Mouse (Mus musculus): ENCODE data around the gene Pkd1l3. TPM values are rescaled to one million over a fixed set of nuclear protein-coding genes. Genes with fewer than 3 reads are reported as not detected.

Gene Pkd1l3
- total and polyA plus RNA-seq, 3 experiments, result 2.6 to 7.4 TPM; not detected in 1

- H3K9ac ChIP-seq (ENCODE audit: control insufficient read depth, low read depth, low read length, poor library complexity, severe bottlenecking), result no peak overlapping the region
- no peak overlapping the region for H3K27ac ChIP-seq (ENCODE audit: control insufficient read depth, low read depth, low read length)
- TF ChIP-seq MYB (IDR thresholded peaks at IDR 0.05; ENCODE audit: low read depth, low read length) (no peak), ZMIZ1 (IDR thresholded peaks at IDR 0.05; ENCODE audit: low read depth, low read length) (no peak), MAX (IDR thresholded peaks at IDR 0.05; ENCODE audit: low read length) (no peak), RAD21 (IDR thresholded peaks at IDR 0.05; ENCODE audit: low read depth, low read length) (no peak)
Observed at GRCm38 (mm10) chr8:109682120-109682519, 67.8 kb downstream of the Pkd1l3 start.

GRCm38 (mm10) chr8:109687248-109687647 lies 72.9 kb downstream of the Pkd1l3 start:
- no peak overlapping the region for H3K9ac ChIP-seq (ENCODE audit: control insufficient read depth, low read depth, low read length, poor library complexity, severe bottlenecking)
- DNase-seq (ENCODE audit: low read depth, low spot score), result no peak

More at GRCm38 (mm10) chr8:109682120-109682519, 67.8 kb downstream of the Pkd1l3 start:
- no peak for DNase-seq (ENCODE audit: low read depth, low spot score)
- peaks cover 30% of the 10 kb centered on the region for H3K79me2 ChIP-seq (ENCODE audit: control insufficient read depth, insufficient read depth, low read length, poor library complexity)
- no peaks in the 10 kb centered on the region for H3K27me3 ChIP-seq (ENCODE audit: control insufficient read depth in 1 of 2, insufficient read depth in 2 of 2, low read length in 2 of 2)
- H3K4me3 ChIP-seq (ENCODE audit: control insufficient read depth in 1 of 2, insufficient read depth in 1 of 2, low read depth in 2 of 2, low read length in 2 of 2), result no peak overlapping the region
- H3K4me1 ChIP-seq (ENCODE audit: control insufficient read depth in 1 of 2, insufficient read depth in 2 of 2, low read length in 2 of 2), result no peaks in the 10 kb centered on the region
- H3K9me3 ChIP-seq (replicated peaks; ENCODE audit: insufficient read depth, low read length), result no peaks in the 10 kb centered on the region
- peaks cover 0 to 25% of the 10 kb centered on the region in 2 experiments; a peak in 2 of 4 replicates for H3K36me3 ChIP-seq (ENCODE audit: control insufficient read depth in 1 of 2, insufficient read depth in 2 of 2, low read length in 2 of 2)

GRCm38 (mm10) chr8:109691769-109692168 lies 77.5 kb downstream of the Pkd1l3 start:
- Histone ChIP-seq H3K27ac (ENCODE audit: control insufficient read depth, low read depth, low read length) (no peak overlapping the region), H3K4me3 (ENCODE audit: control insufficient read depth in 1 of 2, insufficient read depth in 1 of 2, low read depth in 2 of 2, low read length in 2 of 2) (peak overlapping the region; percentile 50 to 81), H3K79me2 (ENCODE audit: control insufficient read depth, insufficient read depth, low read length, poor library complexity) (peaks cover 49% of the 10 kb centered on the region), H3K27me3 (ENCODE audit: control insufficient read depth in 1 of 2, insufficient read depth in 2 of 2, low read length in 2 of 2) (no peaks in the 10 kb centered on the region), H3K4me1 (ENCODE audit: control insufficient read depth in 1 of 2, insufficient read depth in 2 of 2, low read length in 2 of 2) (peaks cover 5 to 14% of the 10 kb centered on the region in 2 experiments), H3K9ac (ENCODE audit: control insufficient read depth, low read depth, low read length, poor library complexity, severe bottlenecking) (peak overlapping the region; percentile 73), H3K36me3 (ENCODE audit: control insufficient read depth in 1 of 2, insufficient read depth in 2 of 2, low read length in 2 of 2) (peaks cover 0 to 15% of the 10 kb centered on the region in 2 experiments; a peak in 2 of 4 replicates), H3K9me3 (replicated peaks; ENCODE audit: insufficient read depth, low read length) (no peaks in the 10 kb centered on the region)
- DNase-seq (ENCODE audit: low read depth, low spot score), result peak; percentile 75
- TF ChIP-seq MYC (IDR thresholded peaks at IDR 0.05; ENCODE audit: low read depth, low read length) (peak; percentile 45; the same call in 1 of the 2 replicates), EP300 (IDR thresholded peaks at IDR 0.05; ENCODE audit: low read depth in 1 of 2, low read length in 2 of 2) (0 out of 4 replicates have a peak, but pooled peaks of 1 of the 2 experiments have one; percentile 32), RAD21 (IDR thresholded peaks at IDR 0.05; ENCODE audit: low read depth, low read length) (no peak), CTCF (IDR thresholded peaks at IDR 0.05 in 2 of 3, conservative IDR thresholded peaks at IDR 0.05 in 1 of 3; ENCODE audit: control insufficient read depth in 1 of 3, insufficient read depth in 1 of 3, low read depth in 2 of 3, low read length in 3 of 3, poor library complexity in 1 of 3, severe bottlenecking in 1 of 3) (peak in 2 of 3 experiments; percentile 14 to 25; a peak in 2 of 6 replicates), RCOR1 (IDR thresholded peaks at IDR 0.05; ENCODE audit: low read depth, low read length) (no peak), ZC3H11A (IDR thresholded peaks at IDR 0.05; ENCODE audit: low read depth, low read length) (no peak), MXI1 (IDR thresholded peaks at IDR 0.05; ENCODE audit: low read depth, low read length) (peak; percentile 58; the same call in 1 of the 2 replicates), NELFE (IDR thresholded peaks at IDR 0.05; ENCODE audit: low read depth, low read length) (no peak), ZNF384 (IDR thresholded peaks at IDR 0.05; ENCODE audit: low read depth, low read length) (peak; percentile 89), E2F4 (IDR thresholded peaks at IDR 0.05; ENCODE audit: borderline replicate concordance, low read depth, low read length) (no peak), SIN3A (IDR thresholded peaks at IDR 0.05; ENCODE audit: low read length) (no peak), POLR2AphosphoS5 (IDR thresholded peaks at IDR 0.05; ENCODE audit: borderline replicate concordance, low read depth, low read length) (no peak), TBP (IDR thresholded peaks at IDR 0.05; ENCODE audit: low read depth, low read length) (no peak), MAX (IDR thresholded peaks at IDR 0.05; ENCODE audit: low read length) (no peak), MAZ (IDR thresholded peaks at IDR 0.05; ENCODE audit: low read depth, low read length) (no peak), GABPA (IDR thresholded peaks at IDR 0.05; ENCODE audit: low read depth, low read length) (no peak), MEF2A (IDR thresholded peaks at IDR 0.05; ENCODE audit: extremely low read depth, insufficient replicate concordance, low read depth, low read length, poor library complexity, severe bottlenecking) (no peak), ELF1 (IDR thresholded peaks at IDR 0.05; ENCODE audit: low read depth, low read length) (no peak), TAL1 (IDR thresholded peaks at IDR 0.05; ENCODE audit: low read length) (peak; percentile 59), HCFC1 (IDR thresholded peaks at IDR 0.05; ENCODE audit: low read depth, low read length) (no peak), MYB (IDR thresholded peaks at IDR 0.05; ENCODE audit: low read depth, low read length) (no peak), GATA1 (IDR thresholded peaks at IDR 0.05; ENCODE audit: low read depth, low read length) (peak; percentile 61)

More at GRCm38 (mm10) chr8:109687248-109687647, 72.9 kb downstream of the Pkd1l3 start:
- Histone ChIP-seq H3K4me1 (ENCODE audit: control insufficient read depth in 1 of 2, insufficient read depth in 2 of 2, low read length in 2 of 2) (peaks cover 0 to 10% of the 10 kb centered on the region in 2 experiments; a peak in 2 of 4 replicates), H3K27me3 (ENCODE audit: control insufficient read depth in 1 of 2, insufficient read depth in 2 of 2, low read length in 2 of 2) (no peaks in the 10 kb centered on the region), H3K79me2 (ENCODE audit: control insufficient read depth, insufficient read depth, low read length, poor library complexity) (peaks cover 68% of the 10 kb centered on the region), H3K9me3 (replicated peaks; ENCODE audit: insufficient read depth, low read length) (no peaks in the 10 kb centered on the region), H3K36me3 (ENCODE audit: control insufficient read depth in 1 of 2, insufficient read depth in 2 of 2, low read length in 2 of 2) (peaks cover 0 to 10% of the 10 kb centered on the region in 2 experiments; a peak in 3 of 4 replicates), H3K4me3 (ENCODE audit: control insufficient read depth in 1 of 2, insufficient read depth in 1 of 2, low read depth in 2 of 2, low read length in 2 of 2) (no peak overlapping the region), H3K27ac (ENCODE audit: control insufficient read depth, low read depth, low read length) (no peak overlapping the region)
- no peak for TF ChIP-seq EP300 (IDR thresholded peaks at IDR 0.05; ENCODE audit: low read depth in 1 of 2, low read length in 2 of 2)
- no peak for TF ChIP-seq ZC3H11A (IDR thresholded peaks at IDR 0.05; ENCODE audit: low read depth, low read length)
- TF ChIP-seq E2F4 (IDR thresholded peaks at IDR 0.05; ENCODE audit: borderline replicate concordance, low read depth, low read length), result no peak
- no peak for TF ChIP-seq TAL1 (IDR thresholded peaks at IDR 0.05; ENCODE audit: low read length)
- TF ChIP-seq GABPA (IDR thresholded peaks at IDR 0.05; ENCODE audit: low read depth, low read length), result no peak
- TF ChIP-seq MAX (IDR thresholded peaks at IDR 0.05; ENCODE audit: low read length), result no peak
